Mouse (Mus musculus): ENCODE results near the gene Wnk1.

GRCm38 (mm10) chr6:120084983-120085382, 46.5 kb upstream of the Wnk1 start:
- TF ChIP-seq CTCF (IDR thresholded peaks at IDR 0.05; ENCODE audit: extremely low read depth, insufficient read depth, insufficient read length, insufficient replicate concordance) (no peak), POLR2A (IDR thresholded peaks at IDR 0.05; ENCODE audit: low read depth, low read length) (no peak)

All from spleen, adult 2 months (tissue).